Mouse (Mus musculus) heart, embryonic 13.5 days (tissue): ENCODE data around the gene Atp2a3. TPM values are rescaled to one million over a fixed set of nuclear protein-coding genes. Genes with fewer than 3 reads are reported as not detected.

Experiments used
- ATAC-seq: fragments of 200-750 bp; cut with Nextera tagmentation; 2 replicates; pipeline ENCODE4 v1.8.0; 2017; ENCODE audit warnings: moderate TSS enrichment; ENCODE audit not compliant: insufficient number of reproducible peaks, low FRiP score, low TSS enrichment; ENCODE audit errors: extremely low read depth
- H3K27ac ChIP-seq: fragments of 300-500 bp; sonication (generic); replicated peaks from 2 replicates; pipeline ENCODE4 v1.5.1; 2015; ENCODE audit warnings: moderate library complexity, mild to moderate bottlenecking, inconsistent platforms
- H3K27me3 ChIP-seq: fragments of 300-500 bp; sonication (generic); replicated peaks from 2 replicates; pipeline ENCODE4 v1.6.1; 2015; ENCODE audit warnings: mild to moderate bottlenecking, inconsistent platforms
- H3K36me3 ChIP-seq: fragments of 300-500 bp; sonication (generic); 2 replicates; pipeline ENCODE4 v1.6.1; 2015; ENCODE audit warnings: mild to moderate bottlenecking, inconsistent platforms
- H3K4me1 ChIP-seq: fragments of 300-500 bp; sonication (generic); 2 replicates; pipeline ENCODE4 v1.6.1; 2015; ENCODE audit warnings: inconsistent platforms
- H3K4me2 ChIP-seq: fragments of 300-500 bp; sonication (generic); 2 replicates; pipeline ENCODE4 v1.6.1; 2015; ENCODE audit warnings: inconsistent platforms, mild to moderate bottlenecking, moderate library complexity
- H3K4me3 ChIP-seq: fragments of 300-500 bp; sonication (generic); 2 replicates; pipeline ENCODE4 v1.5.1; 2015; ENCODE audit warnings: moderate library complexity, mild to moderate bottlenecking, inconsistent platforms
- H3K9ac ChIP-seq: fragments of 300-500 bp; sonication (generic); 2 replicates; pipeline ENCODE4 v1.6.1; 2015; ENCODE audit warnings: inconsistent platforms, mild to moderate bottlenecking, moderate library complexity
- H3K9me3 ChIP-seq: fragments of 300-500 bp; sonication (generic); 2 replicates; pipeline ENCODE4 v1.6.1; 2016; ENCODE audit warnings: inconsistent platforms
- WGBS: fragments of 180-500 bp; shearing (Covaris S2); methylation state at CpG from one replicate; pipeline ENCODE4 v1.1.7; 2015; ENCODE audit warnings: mixed read lengths; 5-methylcytosine and 5-hydroxymethylcytosine counted together
- polyA plus RNA-seq: library from polyadenylated mRNA; unstranded; fragments of >200 nt; fragmentation: Nextera tagmentation; extraction: Ambion mirVana; gene quantifications from 2 replicates; pipeline ENCODE4 v1.2.1, GENCODE M21; 2015

Atp2a3 gene
- polyA plus RNA-seq, 1 experiment from 2014 or later, result 4.0 TPM

DNA sequence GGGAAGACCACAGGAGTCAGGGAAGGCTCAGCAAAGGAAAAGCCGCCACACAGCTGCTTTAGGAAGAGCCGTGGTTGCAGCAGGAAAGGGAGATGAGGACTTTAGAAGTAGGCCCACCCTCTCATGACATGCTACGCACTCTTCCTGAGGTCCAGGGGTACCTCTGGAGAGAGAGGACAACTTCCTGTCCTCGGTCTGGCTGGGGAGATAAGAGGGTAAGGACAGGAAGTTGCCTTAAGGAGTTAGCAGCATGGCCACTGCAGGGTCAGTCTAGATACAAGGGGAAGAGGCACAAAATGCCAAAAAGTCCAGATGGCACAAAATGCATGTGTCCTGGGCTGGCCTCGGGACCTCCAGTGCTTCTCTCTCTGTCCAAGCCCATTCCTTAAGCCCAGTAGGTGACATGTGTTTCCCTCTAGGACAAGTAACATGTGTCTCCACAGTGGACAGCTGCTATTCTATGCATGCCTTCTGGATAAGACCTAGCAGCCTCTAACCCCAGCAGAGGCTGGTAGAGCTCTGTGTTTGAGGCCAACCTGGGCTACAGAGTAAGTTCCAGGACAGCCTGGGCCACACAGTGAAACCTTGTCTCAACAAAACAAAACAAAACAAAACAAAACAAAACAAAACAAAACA is 5.5 kb upstream of the Atp2a3 start:
- Histone ChIP-seq H3K4me2 (no peak overlapping the region), H3K9ac (no peak overlapping the region), H3K27me3 (peaks cover 17% of the 10 kb centered on the region), H3K4me1 (peaks cover 54% of the 10 kb centered on the region), H3K36me3 (no peaks in the 10 kb centered on the region), H3K9me3 (no peaks in the 10 kb centered on the region), H3K27ac (peak overlapping the region; percentile 8; the same call in 1 of the 2 replicates), H3K4me3 (no peak overlapping the region)
- 33% methylated on average over 5 of the region's 5 CpGs for WGBS
- no peak for ATAC-seq

GRCm38 (mm10) chr11:72957318-72957717 is 3.7 kb upstream of the Atp2a3 start:
- no peaks in the 10 kb centered on the region for H3K9me3 ChIP-seq
- no peak overlapping the region for H3K4me3 ChIP-seq
- no peaks in the 10 kb centered on the region for H3K36me3 ChIP-seq
- no peak for ATAC-seq
- H3K27ac ChIP-seq, result no peak overlapping the region
- no peak overlapping the region for H3K4me2 ChIP-seq
- WGBS, result 45% methylated on average over 2 of the region's 2 CpGs
- peaks cover 36% of the 10 kb centered on the region for H3K27me3 ChIP-seq
- H3K4me1 ChIP-seq, result peaks cover 54% of the 10 kb centered on the region
- no peak overlapping the region for H3K9ac ChIP-seq

DNA sequence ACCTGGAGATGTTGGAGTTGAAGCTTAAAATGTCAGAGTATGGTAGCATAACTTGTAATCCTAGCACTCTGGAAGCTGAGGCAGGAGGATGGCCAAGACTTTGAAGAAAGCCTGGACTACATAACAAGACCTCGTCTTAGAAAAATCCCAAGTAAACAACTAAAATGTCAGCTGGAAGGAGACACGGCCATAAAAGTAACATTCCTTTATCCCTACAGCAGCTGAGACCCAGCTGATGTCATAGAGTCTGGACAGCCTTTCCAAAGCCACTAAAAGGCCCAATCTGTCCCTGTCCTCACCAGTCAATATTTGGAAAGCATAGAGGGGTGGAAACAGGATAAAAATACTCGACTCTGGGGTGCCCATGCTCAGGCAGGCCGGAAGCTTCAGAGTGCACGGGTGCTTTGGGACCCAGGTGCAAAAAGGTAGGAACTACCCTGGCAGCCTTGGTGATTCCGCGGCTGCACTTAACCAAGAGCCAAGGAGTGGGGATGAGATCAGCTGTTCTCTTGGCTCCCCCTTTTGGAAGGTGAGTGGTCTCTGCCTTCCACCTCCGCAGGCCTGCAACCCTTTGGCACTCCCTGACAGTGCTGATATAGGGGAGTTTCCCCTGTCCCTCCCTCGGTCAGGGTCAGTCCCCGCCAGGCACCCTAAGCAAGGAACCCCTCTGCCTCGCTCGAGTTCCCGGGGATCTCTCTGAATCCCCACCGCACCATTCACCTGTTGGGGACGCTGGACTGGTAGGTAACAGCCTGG is 867 bp upstream of the Atp2a3 start:
- whole genome bisulfite sequencing, result 14% methylated on average over 15 of the region's 15 CpGs
- no peak for ATAC-seq
- Histone ChIP-seq H3K27ac (no peak overlapping the region), H3K9me3 (no peaks in the 10 kb centered on the region), H3K27me3 (peaks cover 43% of the 10 kb centered on the region), H3K4me2 (peak overlapping the region; percentile 72), H3K4me1 (peaks cover 54% of the 10 kb centered on the region), H3K36me3 (no peaks in the 10 kb centered on the region), H3K9ac (no peak overlapping the region), H3K4me3 (peak overlapping the region; percentile 53)

- Histone ChIP-seq H3K4me1 (peaks cover 49% of the 10 kb centered on the region), H3K4me2 (peak overlapping the region; percentile 72), H3K27me3 (peaks cover 44% of the 10 kb centered on the region), H3K9ac (peak overlapping the region; percentile 61), H3K27ac (no peak overlapping the region), H3K9me3 (no peaks in the 10 kb centered on the region), H3K4me3 (peak overlapping the region; percentile 53), H3K36me3 (no peaks in the 10 kb centered on the region)
- WGBS, result 4% methylated on average over 15 of the region's 15 CpGs
- no peak for ATAC-seq
Observed at GRCm38 (mm10) chr11:72960723-72961071, 272 bp upstream of the Atp2a3 start.

DNA sequence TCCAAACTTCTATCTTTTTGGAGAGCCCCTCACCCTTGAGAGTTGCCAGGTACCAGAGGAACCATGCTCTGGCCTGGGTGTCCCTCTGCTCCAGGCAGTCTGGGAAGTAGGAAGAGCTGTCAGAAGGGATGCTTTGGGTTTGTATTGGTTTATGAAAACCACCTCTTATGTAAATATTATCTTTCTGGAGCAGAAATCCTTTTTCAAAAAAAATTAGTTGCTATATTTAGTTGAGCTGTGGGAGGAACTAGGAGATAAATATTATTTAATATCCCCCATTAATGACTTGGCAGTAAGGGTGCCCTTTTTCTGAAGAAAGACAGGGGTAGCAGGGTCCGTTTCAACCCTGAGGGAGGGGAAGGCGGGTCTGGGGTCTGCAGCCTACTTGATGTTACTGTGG is 1.4 kb downstream of the Atp2a3 start:
- Histone ChIP-seq H3K4me1 (peaks cover 49% of the 10 kb centered on the region), H3K9me3 (no peaks in the 10 kb centered on the region), H3K4me3 (no peak overlapping the region), H3K4me2 (no peak overlapping the region), H3K27me3 (peaks cover 53% of the 10 kb centered on the region), H3K27ac (peak overlapping the region; percentile 12; the same call in 1 of the 2 replicates), H3K9ac (no peak overlapping the region), H3K36me3 (no peaks in the 10 kb centered on the region)
- no peak for ATAC-seq
- 68% methylated on average over 2 of the region's 2 CpGs for WGBS

- Histone ChIP-seq H3K9me3 (no peaks in the 10 kb centered on the region), H3K27ac (peak overlapping the region; percentile 12), H3K4me3 (no peak overlapping the region), H3K4me2 (peak overlapping the region; percentile 2; the same call in 1 of the 2 replicates), H3K9ac (no peak overlapping the region), H3K4me1 (peaks cover 49% of the 10 kb centered on the region), H3K36me3 (no peaks in the 10 kb centered on the region), H3K27me3 (peaks cover 58% of the 10 kb centered on the region)
- no peak for ATAC-seq
- 34% methylated on average over 7 of the region's 7 CpGs for WGBS
Observed at GRCm38 (mm10) chr11:72963058-72963788, 2.3 kb downstream of the Atp2a3 start.

DNA sequence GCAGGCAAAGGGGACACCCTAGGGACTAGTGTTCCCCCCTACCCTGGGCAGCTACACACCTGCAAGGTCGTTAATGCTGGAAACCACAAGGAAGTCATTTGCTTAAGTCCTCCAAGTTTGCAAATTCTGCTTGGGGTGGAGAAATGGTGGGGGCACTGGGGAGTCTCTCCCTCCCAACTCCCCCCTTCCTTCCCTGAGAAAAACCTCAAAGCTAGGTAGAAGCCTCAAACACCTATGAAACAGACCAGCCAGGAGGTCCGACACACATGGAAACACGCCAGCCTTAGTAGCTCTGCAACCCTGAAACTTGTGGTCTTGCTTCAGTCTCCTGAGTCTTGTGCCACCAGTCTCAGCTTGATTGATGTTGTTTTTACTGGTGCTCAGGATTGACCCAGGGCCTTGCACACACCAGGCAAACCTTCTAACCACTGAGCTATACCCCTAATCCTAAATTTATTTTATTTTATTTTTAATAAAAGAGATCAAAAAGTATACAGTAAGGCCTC is 2.9 kb downstream of the Atp2a3 start:
- ATAC-seq, result no peak
- H3K27ac ChIP-seq, result peak overlapping the region; percentile 12
- H3K9ac ChIP-seq, result no peak overlapping the region
- no peaks in the 10 kb centered on the region for H3K9me3 ChIP-seq
- H3K4me2 ChIP-seq, result no peak overlapping the region
- 56% methylated on average over 3 of the region's 3 CpGs for WGBS
- peaks cover 57% of the 10 kb centered on the region for H3K27me3 ChIP-seq
- no peaks in the 10 kb centered on the region for H3K36me3 ChIP-seq
- H3K4me1 ChIP-seq, result peaks cover 49% of the 10 kb centered on the region
- no peak overlapping the region for H3K4me3 ChIP-seq

GRCm38 (mm10) chr11:72974995-72975503 is 14.1 kb downstream of the Atp2a3 start:
- Histone ChIP-seq H3K36me3 (no peaks in the 10 kb centered on the region), H3K27ac (no peak overlapping the region), H3K4me3 (no peak overlapping the region), H3K4me2 (no peak overlapping the region), H3K9ac (no peak overlapping the region), H3K27me3 (peaks cover 64% of the 10 kb centered on the region), H3K9me3 (no peaks in the 10 kb centered on the region), H3K4me1 (no peaks in the 10 kb centered on the region)
- WGBS, result 76% methylated on average over 13 of the region's 13 CpGs
- no peak for ATAC-seq

- Histone ChIP-seq H3K4me3 (no peak overlapping the region), H3K27me3 (peaks cover 26% of the 10 kb centered on the region; the same call in 1 of the 2 replicates), H3K4me2 (no peak overlapping the region), H3K27ac (no peak overlapping the region), H3K9me3 (no peaks in the 10 kb centered on the region), H3K4me1 (peaks cover 4% of the 10 kb centered on the region), H3K9ac (no peak overlapping the region), H3K36me3 (no peaks in the 10 kb centered on the region)
- ATAC-seq, result no peak
- WGBS, result 82% methylated on average over 9 of the region's 9 CpGs
Observed at GRCm38 (mm10) chr11:72982516-72982915, 21.5 kb downstream of the Atp2a3 start.

DNA sequence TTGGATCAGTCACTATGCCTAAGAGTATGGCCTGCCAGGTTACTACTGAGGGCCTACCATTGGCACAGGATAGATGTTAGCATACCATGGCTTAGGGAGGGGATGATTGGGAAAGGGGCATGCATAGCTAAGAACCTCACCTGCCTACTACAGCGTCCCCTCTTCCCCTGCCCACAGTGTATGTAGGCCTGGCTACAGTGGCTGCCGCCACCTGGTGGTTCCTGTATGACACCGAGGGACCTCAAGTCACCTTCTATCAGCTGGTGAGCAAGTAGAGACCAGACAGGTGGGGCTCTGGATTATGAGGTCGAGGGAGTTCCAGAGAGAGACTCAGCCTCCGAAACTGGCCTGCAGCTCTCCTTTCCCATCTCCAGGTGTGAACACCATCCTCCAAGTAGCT is 22.3 kb downstream of the Atp2a3 start:
- Histone ChIP-seq H3K4me2 (no peak overlapping the region), H3K4me1 (peaks cover 10% of the 10 kb centered on the region), H3K36me3 (no peaks in the 10 kb centered on the region), H3K27ac (no peak overlapping the region), H3K9me3 (no peaks in the 10 kb centered on the region), H3K9ac (no peak overlapping the region), H3K27me3 (peaks cover 20% of the 10 kb centered on the region; the same call in 1 of the 2 replicates), H3K4me3 (no peak overlapping the region)
- ATAC-seq, result no peak
- 43% methylated on average over 5 of the region's 5 CpGs for WGBS

GRCm38 (mm10) chr11:72986745-72987144 is 25.8 kb downstream of the Atp2a3 start:
- ATAC-seq, result no peak
- no peak overlapping the region for H3K4me2 ChIP-seq
- H3K4me3 ChIP-seq, result no peak overlapping the region
- no peak overlapping the region for H3K27ac ChIP-seq
- H3K27me3 ChIP-seq, result 0 out of 2 replicates have a peak, but pooled peaks cover 3% of the 10 kb centered on the region
- H3K4me1 ChIP-seq, result peaks cover 37% of the 10 kb centered on the region
- H3K36me3 ChIP-seq, result no peaks in the 10 kb centered on the region
- no peak overlapping the region for H3K9ac ChIP-seq
- 78% methylated on average over 5 of the region's 5 CpGs for WGBS
- no peaks in the 10 kb centered on the region for H3K9me3 ChIP-seq
